Mouse (Mus musculus) retina, postnatal 1 day (tissue): ENCODE data around the gene Brinp2.
A peak's percentile ranks its signal among the peaks of the same experiment; 100 is the strongest.

Experiments
- DNase-seq: peaks from one replicate; pipeline ENCODE4 v3.0.0-alpha.2; 2012

Brinp2 gene

GRCm38 (mm10) chr1:158356051-158356461 is at the start of gene Brinp2:
TSS of gene Brinp2 (minus strand) at chr1:158356326.
- peak; percentile 93 for DNase-seq

DNA sequence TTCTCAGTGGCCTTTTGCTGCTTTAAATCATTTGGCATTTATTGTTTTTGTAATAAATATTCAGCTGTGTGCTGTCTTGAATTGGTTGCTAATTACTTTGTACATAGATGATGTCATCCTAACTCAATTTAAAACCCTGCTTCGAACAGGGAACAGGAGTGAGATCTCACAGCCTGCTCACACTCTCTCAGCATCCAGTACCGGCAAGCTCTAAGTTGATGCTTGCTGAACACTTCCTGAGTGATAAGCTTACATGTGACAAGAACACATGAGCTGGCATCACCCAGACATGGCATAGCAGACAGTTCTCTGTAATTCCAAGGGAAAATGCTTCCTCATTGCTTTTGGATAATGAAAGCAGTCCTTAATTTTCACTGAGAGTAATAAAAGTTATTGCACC is 44.8 kb upstream of the Brinp2 start:
- DNase-seq = no peak

GRCm38 (mm10) chr1:158397058-158397457 is 40.9 kb upstream of the Brinp2 start:
- DNase-seq = no peak

GRCm38 (mm10) chr1:158390693-158391092 is 34.6 kb upstream of the Brinp2 start:
- DNase-seq = peak; percentile 39

- no peak for DNase-seq
Measured at GRCm38 (mm10) chr1:158388995-158389394, 32.9 kb upstream of the Brinp2 start.

DNA sequence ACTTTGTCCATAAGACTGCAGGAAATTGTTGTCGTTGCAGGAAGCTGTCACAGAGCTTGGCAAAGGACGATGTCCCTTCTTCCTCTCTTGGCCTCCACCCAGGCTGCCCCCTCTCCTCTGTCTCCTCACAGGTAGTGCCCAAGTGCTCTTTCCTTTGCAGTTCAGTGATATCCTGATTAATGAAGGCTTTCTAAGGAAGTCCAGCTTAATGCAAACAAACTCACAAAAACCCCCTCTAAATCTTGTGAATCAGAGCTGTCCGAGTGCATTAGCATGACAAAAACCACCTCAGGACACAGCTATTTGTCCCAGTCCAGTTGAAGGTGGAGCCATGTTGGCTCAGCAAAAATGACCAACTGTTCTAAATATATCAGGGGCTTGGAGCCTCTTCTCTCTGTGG is 30.7 kb upstream of the Brinp2 start:
- no peak for DNase-seq

DNA sequence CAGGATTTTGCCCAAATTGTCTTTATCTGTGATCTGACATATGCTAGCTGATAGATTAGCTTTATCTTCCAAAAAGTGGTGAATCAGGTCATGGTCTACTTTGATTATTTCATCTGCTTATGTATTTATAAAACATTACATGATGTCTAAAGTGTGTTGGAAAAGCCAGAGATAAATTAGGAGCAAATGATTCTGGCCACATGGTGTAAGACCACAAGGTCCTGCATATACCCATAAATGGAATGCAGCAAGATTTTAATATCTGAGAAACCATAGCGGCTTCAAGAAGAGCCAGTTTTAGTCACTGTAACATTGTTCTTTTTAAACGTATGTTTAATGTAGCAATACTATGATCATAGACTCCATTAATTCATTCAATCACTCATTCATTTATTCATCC is 29.2 kb upstream of the Brinp2 start:
- DNase-seq = no peak

- no peak for DNase-seq
Measured at GRCm38 (mm10) chr1:158383210-158383609, 27.1 kb upstream of the Brinp2 start.

DNA sequence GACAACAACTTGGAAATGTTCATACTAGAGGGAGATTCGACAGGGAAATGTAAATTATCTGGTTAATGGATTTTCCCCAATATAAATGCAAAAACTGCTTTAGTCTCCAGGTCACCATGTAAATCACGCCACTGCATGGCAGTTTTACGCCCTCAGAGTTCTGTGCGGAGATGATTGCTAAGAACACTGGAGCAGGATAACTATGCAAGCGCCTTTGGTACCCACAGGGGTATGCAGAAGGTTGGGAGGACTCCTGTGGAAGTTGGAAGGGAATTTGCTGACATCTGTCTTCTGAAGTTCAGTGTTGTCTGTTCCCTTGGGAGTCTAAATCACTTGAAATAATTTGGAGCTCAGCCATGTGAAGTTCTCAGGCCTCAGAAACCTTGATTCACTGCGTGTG is 26.2 kb upstream of the Brinp2 start:
- DNase-seq = no peak

DNA sequence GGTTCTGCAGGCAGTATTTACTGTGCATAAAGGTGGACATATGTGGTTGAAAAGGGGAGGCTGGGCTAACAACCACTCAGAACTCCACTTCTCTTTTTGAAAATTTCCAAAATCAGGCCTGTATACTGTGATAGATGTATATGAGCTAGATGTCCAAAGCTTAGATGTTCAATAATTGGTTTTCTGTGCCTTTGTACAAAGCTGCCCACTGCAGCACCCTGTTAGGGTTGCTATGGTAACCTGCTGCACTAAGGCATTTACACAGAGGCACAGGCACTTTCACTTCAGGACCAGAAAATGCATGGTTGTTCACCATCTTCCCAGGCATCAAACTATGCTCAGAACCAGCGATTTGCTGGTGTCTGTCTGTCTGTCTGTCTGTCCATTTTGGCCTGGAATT is 8.3 kb upstream of the Brinp2 start:
- DNase-seq = peak; percentile 39

DNA sequence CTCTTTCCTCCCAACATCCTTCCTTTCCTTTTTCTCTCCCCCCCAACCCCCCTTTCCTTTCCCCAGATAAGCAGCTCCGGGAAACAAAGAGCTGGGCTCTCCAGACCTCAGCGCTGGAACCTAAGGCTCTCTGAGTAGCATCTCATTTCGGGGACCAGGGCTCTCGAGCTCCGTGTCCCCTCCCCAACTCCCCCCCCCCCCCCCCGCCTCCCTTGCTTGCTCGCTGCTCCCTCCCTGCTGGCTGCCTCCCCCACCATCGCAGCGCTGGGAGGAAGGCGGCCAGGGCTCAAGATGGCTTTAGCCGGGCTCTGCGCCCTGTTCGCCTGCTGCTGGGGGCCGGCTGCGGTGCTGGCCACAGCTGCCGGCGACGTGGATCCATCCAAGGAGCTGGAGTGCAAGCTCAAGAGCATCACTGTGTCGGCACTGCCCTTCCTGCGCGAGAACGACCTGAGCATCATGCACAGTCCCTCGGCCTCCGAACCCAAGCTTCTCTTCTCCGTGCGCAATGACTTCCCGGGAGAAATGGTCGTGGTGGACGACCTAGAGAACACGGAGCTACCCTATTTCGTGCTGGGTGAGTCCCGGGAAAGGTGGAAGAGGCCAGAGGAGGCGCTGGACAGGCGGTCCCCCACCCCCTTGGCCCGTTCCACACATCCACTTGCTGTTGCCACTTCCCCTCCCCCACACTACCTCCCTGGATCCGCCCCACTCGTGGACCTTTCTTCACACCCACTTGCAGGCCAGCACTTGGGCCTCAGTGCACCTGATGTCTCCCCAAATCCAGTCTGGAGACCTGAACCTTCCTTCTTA is 6.4 kb upstream of the Brinp2 start:
- DNase-seq = peak; percentile 73

- no peak for DNase-seq
Measured at GRCm38 (mm10) chr1:158361964-158362291, 5.8 kb upstream of the Brinp2 start, which contains the start of gene Astn1. TSS of gene Astn1 (plus strand) at chr1:158362273.

- DNase-seq = peak; percentile 55
Measured at GRCm38 (mm10) chr1:158355177-158356050, 712 bp downstream of the Brinp2 start.

GRCm38 (mm10) chr1:158353656-158354371 is 2.3 kb downstream of the Brinp2 start:
- no peak for DNase-seq

DNA sequence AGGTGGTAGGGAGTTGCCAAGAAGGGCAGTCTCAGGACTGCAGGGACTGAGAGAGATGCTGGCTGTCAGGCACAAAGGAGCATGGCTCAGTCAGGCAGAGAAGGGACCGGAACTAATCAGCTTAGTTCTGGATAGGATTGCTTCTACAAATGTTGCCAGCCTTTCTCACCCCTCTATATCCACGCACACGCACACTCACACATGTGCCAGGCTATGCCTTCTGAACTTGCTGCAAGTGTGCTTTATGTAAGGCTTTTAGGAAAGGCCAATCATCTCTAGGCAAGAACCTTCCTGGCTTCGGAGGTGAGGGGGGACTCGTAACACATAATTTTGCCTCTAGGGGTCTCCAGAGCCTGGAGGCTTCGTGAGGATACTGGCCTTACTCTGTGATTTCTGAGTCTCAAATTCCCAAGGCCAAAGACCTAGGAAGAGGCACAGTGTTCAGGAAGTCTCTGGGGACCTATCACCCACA is 12.8 kb downstream of the Brinp2 start:
- DNase-seq = peak; percentile 54

- DNase-seq = peak; percentile 15
Measured at GRCm38 (mm10) chr1:158328839-158329238, 27.3 kb downstream of the Brinp2 start.

DNA sequence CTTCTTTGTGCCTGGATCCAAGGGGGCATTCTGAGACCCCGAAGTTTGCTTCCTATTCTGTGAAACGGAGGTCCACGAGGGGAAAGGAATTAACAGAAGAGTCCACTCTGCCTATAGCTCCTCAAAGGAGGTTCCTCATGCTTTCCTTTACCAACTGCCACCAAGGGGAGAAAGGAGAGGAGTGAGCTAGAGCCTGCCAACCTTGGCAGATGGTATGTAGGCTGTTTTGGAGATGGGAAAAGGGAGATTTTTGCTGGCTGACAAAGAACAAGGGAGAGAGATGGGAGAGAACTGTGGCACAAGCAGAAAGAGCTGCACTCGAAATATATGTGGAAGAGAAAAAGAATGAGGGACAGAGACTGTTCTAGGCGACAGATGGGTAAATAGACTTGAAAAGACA is 28.0 kb downstream of the Brinp2 start:
- no peak for DNase-seq

- no peak for DNase-seq
Measured at GRCm38 (mm10) chr1:158323325-158323724, 32.8 kb downstream of the Brinp2 start.

- peak; percentile 44 for DNase-seq
Measured at GRCm38 (mm10) chr1:158310426-158311156, 45.5 kb downstream of the Brinp2 start.

- peak; percentile 67 for DNase-seq
Measured at GRCm38 (mm10) chr1:158297042-158297441, 59.1 kb downstream of the Brinp2 start.

GRCm38 (mm10) chr1:158296287-158296931 is 59.7 kb downstream of the Brinp2 start:
- DNase-seq = no peak

DNA sequence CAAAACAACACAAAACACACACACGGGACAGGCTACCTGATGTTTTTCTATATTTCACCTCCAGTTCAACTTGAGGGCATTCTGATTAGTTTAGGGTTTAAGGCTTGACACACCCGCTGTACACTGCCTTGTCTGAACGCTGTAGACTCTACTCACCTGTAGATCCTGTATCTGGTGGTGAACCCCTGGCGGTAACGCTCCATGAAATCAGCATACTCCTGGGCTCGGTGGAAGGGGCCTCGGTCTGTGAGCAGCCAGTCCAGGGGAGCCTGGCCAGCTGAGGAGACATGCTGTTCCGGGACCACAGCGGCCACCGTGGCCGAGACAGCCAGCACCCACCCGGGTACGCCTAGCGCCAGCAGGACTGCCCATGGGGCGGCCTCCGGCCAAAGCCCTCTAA is 60.9 kb downstream of the Brinp2 start:
- no peak for DNase-seq
